Comparison of ENCODE assay signal across 8 mouse cellular contexts in the genomic region with DNA sequence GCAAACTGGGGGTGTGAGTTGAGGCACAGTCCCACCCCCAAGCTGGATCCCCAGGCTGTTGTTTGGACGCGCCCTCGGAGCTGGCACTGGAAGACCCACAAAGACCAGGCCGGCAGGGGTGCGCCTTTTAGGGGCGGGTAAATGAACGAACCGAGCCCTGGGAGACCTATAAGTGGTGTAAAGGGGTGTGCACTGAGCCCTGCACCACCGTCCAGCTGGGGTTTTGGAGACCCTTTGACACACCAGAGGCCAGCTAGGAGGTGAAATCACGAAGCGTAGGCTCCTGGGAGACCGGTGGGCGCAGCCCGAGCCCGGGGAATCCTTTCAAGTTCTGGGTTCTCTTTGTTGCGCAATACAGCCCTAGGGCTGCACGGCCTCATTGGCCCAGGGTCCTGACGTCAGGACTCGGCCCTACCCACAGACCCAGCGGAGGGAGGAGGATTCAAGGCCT. TPM values are rescaled to one million over a fixed set of nuclear protein-coding genes. Genes with fewer than 3 reads are reported as not detected.
DNase-seq lines count a peak whose midpoint lies in the region; ATAC-seq and TF ChIP-seq lines count a peak whose summit lies in the region.

No protein-coding gene starts in this region.

- TF ChIP-seq EP300 in stomach, postnatal 0 days (optimal IDR thresholded peaks at IDR 0.05) = no peak

- H3K27me3 ChIP-seq in spleen, adult 2 months (ENCODE audit: control insufficient read depth, insufficient read depth, low read length) = peaks cover 10% of the 10 kb centered on the region
- H3K27me3 ChIP-seq in forebrain, embryonic 15.5 days = peaks cover 22% of the 10 kb centered on the region; the same call in 1 of the 2 replicates
- peaks cover 33% of the 10 kb centered on the region for H3K27me3 ChIP-seq in hindbrain, embryonic 15.5 days
- no peaks in the 10 kb centered on the region for H3K27me3 ChIP-seq in stomach, postnatal 0 days (ENCODE audit: control insufficient read depth, insufficient read depth, low read length)

- ATAC-seq in forebrain, embryonic 15.5 days (replicated peaks) = no peak
- ATAC-seq in hindbrain, embryonic 15.5 days (ENCODE audit: low FRiP score, low read depth) = peak; percentile 33; the same call in 1 of the 2 replicates
- ATAC-seq in stomach, postnatal 0 days (ENCODE audit: low FRiP score, low TSS enrichment) = peak; percentile 58

- H3K4me3 ChIP-seq in spleen, adult 2 months (ENCODE audit: extremely low read depth, insufficient read depth, insufficient read length) = peak overlapping the region; percentile 4; the same call in 1 of the 2 replicates
- peak overlapping the region; percentile 54 for H3K4me3 ChIP-seq in forebrain, embryonic 15.5 days
- H3K4me3 ChIP-seq in hindbrain, embryonic 15.5 days = peak overlapping the region; percentile 66
- H3K4me3 ChIP-seq in stomach, postnatal 0 days (ENCODE audit: low read depth, low read length) = peak overlapping the region; percentile 61

- H3K4me2 ChIP-seq in forebrain, embryonic 15.5 days (replicated peaks) = peak overlapping the region; percentile 77
- H3K4me2 ChIP-seq in hindbrain, embryonic 15.5 days = peak overlapping the region; percentile 92
- peak overlapping the region; percentile 83 for H3K4me2 ChIP-seq in stomach, postnatal 0 days (replicated peaks; ENCODE audit: low read depth)

- DNase-seq in spleen, adult 2 months (ENCODE audit: low read depth in 1 of 2, low spot score in 2 of 2) = no peak
- no peak for DNase-seq in spleen, postnatal 36 days (ENCODE audit: low spot score in 2 of 2)
- DNase-seq in lung, postnatal 14 days = peak; percentile 52
- DNase-seq in stomach, postnatal 0 days (ENCODE audit: low spot score) = peak; percentile 55
- no peak for DNase-seq in right cerebral cortex, postnatal 25 days
- no peak for DNase-seq in urinary bladder, postnatal 25 days (ENCODE audit: low spot score)

- H3K36me3 ChIP-seq in spleen, adult 2 months (ENCODE audit: control insufficient read depth, insufficient read depth, low read length) = no peaks in the 10 kb centered on the region
- H3K36me3 ChIP-seq in forebrain, embryonic 15.5 days = no peaks in the 10 kb centered on the region
- H3K36me3 ChIP-seq in hindbrain, embryonic 15.5 days = 0 out of 2 replicates have a peak, but pooled peaks cover 3% of the 10 kb centered on the region
- no peaks in the 10 kb centered on the region for H3K36me3 ChIP-seq in stomach, postnatal 0 days (ENCODE audit: control insufficient read depth, insufficient read depth, low read length)

- no peaks in the 10 kb centered on the region for H3K9me3 ChIP-seq in forebrain, embryonic 15.5 days
- no peaks in the 10 kb centered on the region for H3K9me3 ChIP-seq in hindbrain, embryonic 15.5 days
- H3K9me3 ChIP-seq in stomach, postnatal 0 days (ENCODE audit: control insufficient read depth, low read length) = no peaks in the 10 kb centered on the region

- 6% methylated on average over 20 of the region's 20 CpGs for WGBS in spleen, adult 2 months
- 2% methylated on average over 20 of the region's 20 CpGs for WGBS in forebrain, embryonic 15.5 days
- 1% methylated on average over 20 of the region's 20 CpGs for WGBS in hindbrain, embryonic 15.5 days
- WGBS in stomach, postnatal 0 days = 6% methylated on average over 20 of the region's 20 CpGs

- no peaks in the 10 kb centered on the region; the same call in none of the 2 replicates for H3K4me1 ChIP-seq in spleen, adult 2 months (ENCODE audit: control insufficient read depth, insufficient read depth, insufficient read length)
- peaks cover 22% of the 10 kb centered on the region for H3K4me1 ChIP-seq in forebrain, embryonic 15.5 days
- H3K4me1 ChIP-seq in hindbrain, embryonic 15.5 days (replicated peaks) = peaks cover 46% of the 10 kb centered on the region
- H3K4me1 ChIP-seq in stomach, postnatal 0 days (replicated peaks; ENCODE audit: control insufficient read depth, insufficient read depth) = no peaks in the 10 kb centered on the region; the same call in none of the 2 replicates

- H3K27ac ChIP-seq in spleen, adult 2 months (ENCODE audit: insufficient read depth, low read length) = no peak overlapping the region; the same call in 1 of the 2 replicates
- H3K27ac ChIP-seq in forebrain, embryonic 15.5 days (replicated peaks) = no peak overlapping the region
- H3K27ac ChIP-seq in hindbrain, embryonic 15.5 days (replicated peaks) = peak overlapping the region; percentile 80; the same call in 1 of the 2 replicates
- peak overlapping the region; percentile 82 for H3K27ac ChIP-seq in stomach, postnatal 0 days (replicated peaks)

- TF ChIP-seq POLR2A in spleen, adult 2 months (IDR thresholded peaks at IDR 0.05; ENCODE audit: low read depth, low read length) = no peak

- TF ChIP-seq CTCF in spleen, adult 2 months (IDR thresholded peaks at IDR 0.05; ENCODE audit: extremely low read depth, insufficient read depth, insufficient read length, insufficient replicate concordance) = no peak
- no peak for TF ChIP-seq CTCF in stomach, postnatal 0 days (IDR thresholded peaks at IDR 0.05; ENCODE audit: low read depth)

- H3K9ac ChIP-seq in forebrain, embryonic 15.5 days (replicated peaks) = peak overlapping the region; percentile 58
- H3K9ac ChIP-seq in hindbrain, embryonic 15.5 days = peak overlapping the region; percentile 80
- peak overlapping the region; percentile 76 for H3K9ac ChIP-seq in stomach, postnatal 0 days (ENCODE audit: low read length)

RNA-seq across cellular contexts. Expression of gene Gpr153, which starts 0.7 kb away (rescaled TPM):
- polyA plus RNA-seq in spleen, adult 2 months (2012; rRNA removed) = 10.5 and 15.7 TPM in 2 replicates
- polyA plus RNA-seq in forebrain, embryonic 15.5 days (2015; fragmentation: Nextera tagmentation; extraction: Ambion mirVana) = 5.7 and 6.3 TPM in 2 replicates
- polyA plus RNA-seq in hindbrain, embryonic 15.5 days (2015; fragmentation: Nextera tagmentation; extraction: Ambion mirVana) = 18.4 and 21.7 TPM in 2 replicates
- polyA plus RNA-seq in stomach, postnatal 0 days (2015; fragmentation: Nextera tagmentation; extraction: Ambion mirVana) = 6.9 and 8.4 TPM in 2 replicates

RNA-seq across cellular contexts. Expression of gene Hes3, which starts 16.8 kb away (rescaled TPM):
- polyA plus RNA-seq in spleen, adult 2 months (2012; rRNA removed) = 0.11 TPM in 1 of 2 replicates, not detected in the other
- 0.09 and 0.13 TPM in 2 replicates for polyA plus RNA-seq in forebrain, embryonic 15.5 days (2015; fragmentation: Nextera tagmentation; extraction: Ambion mirVana)
- polyA plus RNA-seq in hindbrain, embryonic 15.5 days (2015; fragmentation: Nextera tagmentation; extraction: Ambion mirVana) = 0.47 and 3.0 TPM in 2 replicates
- polyA plus RNA-seq in stomach, postnatal 0 days (2015; fragmentation: Nextera tagmentation; extraction: Ambion mirVana) = not detected in 2 replicates

RNA-seq across cellular contexts. Expression of gene Icmt, which starts 22.3 kb away (rescaled TPM):
- 16.2 and 19.3 TPM in 2 replicates for polyA plus RNA-seq in spleen, adult 2 months (2012; rRNA removed)
- 17.6 and 18.6 TPM in 2 replicates for polyA plus RNA-seq in forebrain, embryonic 15.5 days (2015; fragmentation: Nextera tagmentation; extraction: Ambion mirVana)
- 18.3 and 22.2 TPM in 2 replicates for polyA plus RNA-seq in hindbrain, embryonic 15.5 days (2015; fragmentation: Nextera tagmentation; extraction: Ambion mirVana)
- 9.6 and 10.2 TPM in 2 replicates for polyA plus RNA-seq in stomach, postnatal 0 days (2015; fragmentation: Nextera tagmentation; extraction: Ambion mirVana)

RNA-seq across cellular contexts. Expression of gene Rnf207, which starts 44.1 kb away (rescaled TPM):
- polyA plus RNA-seq in spleen, adult 2 months (2012; rRNA removed) = 0.08 TPM in 1 of 2 replicates, not detected in the other
- polyA plus RNA-seq in forebrain, embryonic 15.5 days (2015; fragmentation: Nextera tagmentation; extraction: Ambion mirVana) = 1.8 and 2.9 TPM in 2 replicates
- polyA plus RNA-seq in hindbrain, embryonic 15.5 days (2015; fragmentation: Nextera tagmentation; extraction: Ambion mirVana) = 8.6 and 8.8 TPM in 2 replicates
- 0.40 and 0.46 TPM in 2 replicates for polyA plus RNA-seq in stomach, postnatal 0 days (2015; fragmentation: Nextera tagmentation; extraction: Ambion mirVana)

RNA-seq across cellular contexts. Expression of gene Rpl22, which starts 50.8 kb away (rescaled TPM):
- 24.6 and 29.3 TPM in 2 replicates for polyA plus RNA-seq in spleen, adult 2 months (2012; rRNA removed)
- polyA plus RNA-seq in forebrain, embryonic 15.5 days (2015; fragmentation: Nextera tagmentation; extraction: Ambion mirVana) = 216 and 221 TPM in 2 replicates
- polyA plus RNA-seq in hindbrain, embryonic 15.5 days (2015; fragmentation: Nextera tagmentation; extraction: Ambion mirVana) = 135 and 176 TPM in 2 replicates
- polyA plus RNA-seq in stomach, postnatal 0 days (2015; fragmentation: Nextera tagmentation; extraction: Ambion mirVana) = 351 and 372 TPM in 2 replicates

Comparison
In these comparisons a context has a peak if more than half of its experiments do, and no peak if none do; other contexts are left out.
1. DNase-seq: peak in lung, postnatal 14 days (single experiment) and stomach, postnatal 0 days (single experiment); none in spleen, adult 2 months (0 of 2), spleen, postnatal 36 days (0 of 2), right cerebral cortex, postnatal 25 days (single experiment) and urinary bladder, postnatal 25 days (single experiment).
2. H3K27ac ChIP-seq: peak in hindbrain, embryonic 15.5 days (single experiment) and stomach, postnatal 0 days (single experiment); none in spleen, adult 2 months (single experiment) and forebrain, embryonic 15.5 days (single experiment).
3. H3K4me3 ChIP-seq: peak in every context shown above with its lines; median percentile 66 in hindbrain, embryonic 15.5 days; 61 in stomach, postnatal 0 days; 54 in forebrain, embryonic 15.5 days; 4 in spleen, adult 2 months.
4. Peak in every context shown above with its lines, with median percentiles within 50 percentile points of each other: H3K4me2 ChIP-seq and H3K9ac ChIP-seq.